Comparison of ENCODE assay signal across 11 mouse cellular contexts in genomic region chr11:75622588-75623329, GRCm38 (mm10). TPM values are rescaled to one million over a fixed set of nuclear protein-coding genes. Genes with fewer than 3 reads are reported as not detected.
A peak's percentile ranks its signal among the peaks of the same experiment; 100 is the strongest.
DNase-seq lines count a peak whose midpoint lies in the region; ATAC-seq and TF ChIP-seq lines count a peak whose summit lies in the region.
"Had no signal": no experiment of that assay in that cellular context is flagged by ENCODE, and none has a peak within 500 bp of the region (broad histone marks: within the 10 kb centered on the region; RNA-seq: fewer than 3 reads in every experiment).

No protein-coding gene starts in this region.

- no peak for TF ChIP-seq CTCF in kidney, postnatal 0 days (IDR thresholded peaks at IDR 0.05; ENCODE audit: low read depth)

- ATAC-seq in kidney, postnatal 0 days (replicated peaks; ENCODE audit: low FRiP score, low read depth), result no peak
- no peak for ATAC-seq in hindbrain, embryonic 13.5 days (ENCODE audit: low FRiP score)
- ATAC-seq: forebrain, embryonic 16.5 days had no signal

- H3K4me3 ChIP-seq in kidney, postnatal 0 days (replicated peaks; ENCODE audit: low read depth, low read length), result no peak overlapping the region
- no peak overlapping the region for H3K4me3 ChIP-seq in brown adipose tissue, adult 24 weeks (ENCODE audit: insufficient read depth, low read depth, low read length)
- H3K4me3 ChIP-seq in hindbrain, embryonic 13.5 days, result no peak overlapping the region
- H3K4me3 ChIP-seq: limb, embryonic 12.5 days had no signal

- H3K27me3 ChIP-seq in kidney, postnatal 0 days (ENCODE audit: insufficient read depth, low read length), result no peaks in the 10 kb centered on the region
- H3K27me3 ChIP-seq in hindbrain, embryonic 13.5 days, result no peaks in the 10 kb centered on the region
- H3K27me3 ChIP-seq: limb, embryonic 12.5 days had no signal

- H3K9ac ChIP-seq in kidney, postnatal 0 days (ENCODE audit: low read depth, low read length), result no peak overlapping the region
- H3K9ac ChIP-seq in hindbrain, embryonic 13.5 days, result no peak overlapping the region
- H3K9ac ChIP-seq: limb, embryonic 12.5 days had no signal

- peaks cover 52% of the 10 kb centered on the region for H3K36me3 ChIP-seq in kidney, postnatal 0 days (ENCODE audit: insufficient read depth, low read length)
- H3K36me3 ChIP-seq in hindbrain, embryonic 13.5 days, result peaks cover 88% of the 10 kb centered on the region

- WGBS in kidney, postnatal 0 days, result 76% methylated on average over 2 of the region's 2 CpGs
- WGBS in hindbrain, embryonic 13.5 days, result 93% methylated on average over 2 of the region's 2 CpGs

- peak overlapping the region; percentile 73 for H3K27ac ChIP-seq in kidney, postnatal 0 days
- H3K27ac ChIP-seq in brown adipose tissue, adult 24 weeks (replicated peaks; ENCODE audit: low read depth, low read length), result peak overlapping the region; percentile 76; the same call in 1 of the 2 replicates
- H3K27ac ChIP-seq in hindbrain, embryonic 13.5 days, result no peak overlapping the region
- H3K27ac ChIP-seq: limb, embryonic 12.5 days had no signal

- H3K4me2 ChIP-seq in kidney, postnatal 0 days (ENCODE audit: low read length), result no peak overlapping the region
- no peak overlapping the region for H3K4me2 ChIP-seq in hindbrain, embryonic 13.5 days
- H3K4me2 ChIP-seq: limb, embryonic 12.5 days had no signal

- no peaks in the 10 kb centered on the region; the same call in 1 of the 2 replicates for H3K4me1 ChIP-seq in kidney, postnatal 0 days (replicated peaks; ENCODE audit: insufficient read depth, low read length)
- peaks cover 7% of the 10 kb centered on the region; the same call in 1 of the 2 replicates for H3K4me1 ChIP-seq in brown adipose tissue, adult 24 weeks (ENCODE audit: control insufficient read depth, insufficient read depth, insufficient read length, low read length)
- H3K4me1 ChIP-seq in hindbrain, embryonic 13.5 days (replicated peaks), result no peaks in the 10 kb centered on the region
- H3K4me1 ChIP-seq: limb, embryonic 12.5 days had no signal

- H3K9me3 ChIP-seq in kidney, postnatal 0 days (replicated peaks; ENCODE audit: low read length), result no peaks in the 10 kb centered on the region
- no peaks in the 10 kb centered on the region for H3K9me3 ChIP-seq in hindbrain, embryonic 13.5 days
- H3K9me3 ChIP-seq: limb, embryonic 12.5 days had no signal

- no peak for DNase-seq in kidney, postnatal 0 days (ENCODE audit: low spot score)
- no peak for DNase-seq in kidney, adult 18-20 months
- DNase-seq in ES-CJ7 (ENCODE audit: low read depth, low spot score), result peak; percentile 68
- DNase-seq in thymus, postnatal 0 days (ENCODE audit: low spot score), result peak; percentile 30
- DNase-seq in adrenal gland, postnatal 36 days, result no peak
- DNase-seq: kidney, postnatal 14 days; right cerebral cortex, adult 18-20 months had no signal

RNA-seq across cellular contexts. Expression of gene Inpp5k, which starts 8.0 kb away (rescaled TPM):
- 35.9 and 38.6 TPM in 2 replicates for polyA plus RNA-seq in kidney, postnatal 0 days (2015; fragmentation: Nextera tagmentation; extraction: Ambion mirVana)
- polyA plus RNA-seq in brown adipose tissue, adult 24 weeks (2012; ENCODE audit: insufficient read depth, insufficient read length, missing spikeins), result 19.1 and 24.1 TPM in 2 replicates
- 56.9 and 63.9 TPM in 2 replicates for polyA plus RNA-seq in thymus, postnatal 0 days (2015; fragmentation: Nextera tagmentation; extraction: Ambion mirVana)
- total RNA-seq in adrenal gland, postnatal 36 days (2021), result 10 to 100 TPM; 27.9 to 48.1 TPM
- polyA plus RNA-seq in hindbrain, embryonic 13.5 days (2015; fragmentation: Nextera tagmentation; extraction: Ambion mirVana), result 38.8 and 41.2 TPM in 2 replicates

RNA-seq across cellular contexts. Expression of gene Myo1c, which starts 27.5 kb away (rescaled TPM):
- 55.3 and 60.8 TPM in 2 replicates for polyA plus RNA-seq in kidney, postnatal 0 days (2015; fragmentation: Nextera tagmentation; extraction: Ambion mirVana)
- polyA plus RNA-seq in brown adipose tissue, adult 24 weeks (2012; ENCODE audit: insufficient read depth, insufficient read length, missing spikeins), result 65.7 and 72.5 TPM in 2 replicates
- polyA plus RNA-seq in thymus, postnatal 0 days (2015; fragmentation: Nextera tagmentation; extraction: Ambion mirVana), result 16.1 and 19.0 TPM in 2 replicates
- 100 to 1,000 TPM; 155 to 158 TPM for total RNA-seq in adrenal gland, postnatal 36 days (2021)
- 8.8 and 9.6 TPM in 2 replicates for polyA plus RNA-seq in hindbrain, embryonic 13.5 days (2015; fragmentation: Nextera tagmentation; extraction: Ambion mirVana)

RNA-seq across cellular contexts. Expression of gene Pitpna, which starts 34.9 kb away (rescaled TPM):
- polyA plus RNA-seq in kidney, postnatal 0 days (2015; fragmentation: Nextera tagmentation; extraction: Ambion mirVana), result 68.9 and 69.8 TPM in 2 replicates
- 75.9 and 86.5 TPM in 2 replicates for polyA plus RNA-seq in brown adipose tissue, adult 24 weeks (2012; ENCODE audit: insufficient read depth, insufficient read length, missing spikeins)
- 103 and 112 TPM in 2 replicates for polyA plus RNA-seq in thymus, postnatal 0 days (2015; fragmentation: Nextera tagmentation; extraction: Ambion mirVana)
- total RNA-seq in adrenal gland, postnatal 36 days (2021), result 100 to 1,000 TPM; 169 to 177 TPM
- polyA plus RNA-seq in hindbrain, embryonic 13.5 days (2015; fragmentation: Nextera tagmentation; extraction: Ambion mirVana), result 94.8 and 101 TPM in 2 replicates

RNA-seq across cellular contexts. Expression of gene Crk, which starts 56.3 kb away (rescaled TPM):
- 106 and 112 TPM in 2 replicates for polyA plus RNA-seq in kidney, postnatal 0 days (2015; fragmentation: Nextera tagmentation; extraction: Ambion mirVana)
- polyA plus RNA-seq in brown adipose tissue, adult 24 weeks (2012; ENCODE audit: insufficient read depth, insufficient read length, missing spikeins), result 56.9 and 64.4 TPM in 2 replicates
- 58.0 and 64.6 TPM in 2 replicates for polyA plus RNA-seq in thymus, postnatal 0 days (2015; fragmentation: Nextera tagmentation; extraction: Ambion mirVana)
- total RNA-seq in adrenal gland, postnatal 36 days (2021), result 100 to 1,000 TPM; 119 TPM
- 120 TPM in 2 replicates for polyA plus RNA-seq in hindbrain, embryonic 13.5 days (2015; fragmentation: Nextera tagmentation; extraction: Ambion mirVana)

Comparison
In these comparisons a context has a peak if more than half of its experiments do, and no peak if none do; other contexts are left out.
1. DNase-seq: peak in ES-CJ7 (single experiment) and thymus, postnatal 0 days (single experiment); none in kidney, postnatal 0 days (single experiment), kidney, adult 18-20 months (single experiment) and adrenal gland, postnatal 36 days (0 of 2).